Mouse (Mus musculus): ENCODE measurements at regions not wholly inside any gene's neighbourhood (a gene's known extent, or its start where the extent isn't known, plus 50 kb on each side); places are given as distances from the start of the nearest gene placed in this dataset.

DNA sequence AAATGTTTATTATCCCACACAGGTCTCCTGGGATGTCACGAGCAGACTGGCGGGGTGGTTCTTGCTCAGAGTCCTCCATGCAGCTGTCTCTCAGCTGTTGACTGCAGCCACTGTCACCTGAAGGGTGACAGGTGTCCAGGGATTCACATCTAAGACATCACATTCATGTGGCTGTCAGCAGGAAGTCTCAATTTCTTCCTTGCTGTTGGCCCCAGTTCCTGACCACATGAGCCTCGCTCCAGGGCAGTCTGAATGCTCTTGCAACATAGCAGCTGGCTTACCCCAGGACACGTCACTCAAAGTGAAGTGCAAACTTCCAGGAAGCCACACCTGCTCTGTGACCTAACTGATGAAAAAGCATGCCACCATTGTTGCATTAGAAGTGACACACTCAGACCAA lies 402.5 kb downstream of the Sorl1 start:
- TF ChIP-seq POLR2AphosphoS5 (IDR thresholded peaks at IDR 0.05; ENCODE audit: insufficient replicate concordance, low read depth, low read length) (no peak), CTCF (IDR thresholded peaks at IDR 0.05; ENCODE audit: low read depth, low read length) (no peak), TAL1 (conservative IDR thresholded peaks at IDR 0.05; ENCODE audit: low read depth, low read length) (no peak)

Measured in G1E (cell line).